Mouse (Mus musculus) limb, embryonic 15.5 days (tissue): ENCODE data around the gene Foxp1. TPM values are rescaled to one million over a fixed set of nuclear protein-coding genes. Genes with fewer than 3 reads are reported as not detected.

ENCODE experiments used
- ATAC-seq: fragments of 200-750 bp; cut with Nextera tagmentation; 2 replicates; pipeline ENCODE4 v1.8.0; 2017; ENCODE audit warnings: low read depth, moderate TSS enrichment; ENCODE audit not compliant: insufficient number of reproducible peaks, low FRiP score, low TSS enrichment
- H3K27ac ChIP-seq: fragments of 300-500 bp; sonication (generic); 2 replicates; pipeline ENCODE4 v1.5.1; 2015; ENCODE audit warnings: moderate library complexity, mild to moderate bottlenecking, inconsistent platforms
- H3K27me3 ChIP-seq: fragments of 300-500 bp; sonication (generic); 2 replicates; pipeline ENCODE4 v1.6.1; 2015; ENCODE audit warnings: inconsistent platforms
- H3K36me3 ChIP-seq: fragments of 300-500 bp; sonication (generic); 2 replicates; pipeline ENCODE4 v1.6.1; 2015; ENCODE audit warnings: inconsistent platforms
- H3K4me1 ChIP-seq: fragments of 300-500 bp; sonication (generic); 2 replicates; pipeline ENCODE4 v1.6.1; 2015; ENCODE audit warnings: inconsistent platforms
- H3K4me2 ChIP-seq: fragments of 300-500 bp; sonication (generic); 2 replicates; pipeline ENCODE4 v1.6.1; 2015; ENCODE audit warnings: mild to moderate bottlenecking, inconsistent platforms
- H3K4me3 ChIP-seq: fragments of 300-500 bp; sonication (generic); 2 replicates; pipeline ENCODE4 v1.5.1; 2015; ENCODE audit warnings: mild to moderate bottlenecking, inconsistent platforms
- H3K9ac ChIP-seq: fragments of 300-500 bp; sonication (generic); 2 replicates; pipeline ENCODE4 v1.6.1; 2015; ENCODE audit warnings: inconsistent platforms
- H3K9me3 ChIP-seq: fragments of 300-500 bp; sonication (generic); 2 replicates; pipeline ENCODE4 v1.6.1; 2016; ENCODE audit warnings: inconsistent platforms
- WGBS: fragments of 180-500 bp; shearing (Covaris S2); methylation state at CpG from one replicate; pipeline ENCODE4 v1.1.7; 2015; 5-methylcytosine and 5-hydroxymethylcytosine counted together
- polyA plus RNA-seq: library from polyadenylated mRNA; unstranded; fragments of >200 nt; fragmentation: Nextera tagmentation; extraction: Ambion mirVana; gene quantifications from 2 replicates; pipeline ENCODE4 v1.2.1, GENCODE M21; 2015

The Foxp1 gene
- polyA plus RNA-seq, 1 experiment from 2014 or later = 142 TPM

- Histone ChIP-seq H3K4me2 (no peak overlapping the region), H3K4me1 (0 out of 2 replicates have a peak, but pooled peaks cover 14% of the 10 kb centered on the region), H3K9ac (no peak overlapping the region), H3K4me3 (no peak overlapping the region), H3K27me3 (no peaks in the 10 kb centered on the region), H3K36me3 (no peaks in the 10 kb centered on the region), H3K9me3 (no peaks in the 10 kb centered on the region), H3K27ac (no peak overlapping the region)
- WGBS = 65% methylated on average over 3 of the region's 3 CpGs
- no peak for ATAC-seq
These were observed 120.2 kb downstream of the Foxp1 start for GRCm38 (mm10) chr6:99402370-99402769.

- Histone ChIP-seq H3K36me3 (no peaks in the 10 kb centered on the region), H3K4me1 (0 out of 2 replicates have a peak, but pooled peaks cover 14% of the 10 kb centered on the region), H3K4me3 (no peak overlapping the region), H3K9ac (no peak overlapping the region), H3K4me2 (no peak overlapping the region), H3K27me3 (no peaks in the 10 kb centered on the region), H3K27ac (no peak overlapping the region), H3K9me3 (no peaks in the 10 kb centered on the region)
- no peak for ATAC-seq
- WGBS = 67% methylated on average over 6 of the region's 6 CpGs
These were observed 120.7 kb downstream of the Foxp1 start for GRCm38 (mm10) chr6:99401801-99402200.

DNA sequence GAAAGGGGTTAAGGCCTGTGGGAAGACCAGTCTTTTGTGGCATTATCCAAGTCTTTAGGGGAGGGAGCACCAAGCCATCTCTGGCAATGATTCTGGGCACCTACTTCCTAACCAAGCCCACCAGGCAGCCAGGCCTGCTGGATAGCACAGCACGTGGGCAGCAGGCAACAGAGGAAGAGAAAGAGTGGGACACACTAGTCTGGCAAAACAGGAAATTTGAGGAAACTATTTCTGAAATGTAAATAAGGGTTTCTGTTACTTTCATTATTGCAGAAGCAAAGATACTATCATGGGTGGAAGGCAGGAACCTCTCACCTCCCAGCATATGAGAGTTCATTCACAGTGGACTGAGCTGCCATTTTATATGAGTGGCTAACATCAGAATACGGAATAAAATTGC lies 121.3 kb downstream of the Foxp1 start:
- Histone ChIP-seq H3K9me3 (no peaks in the 10 kb centered on the region), H3K27ac (no peak overlapping the region; the same call in 1 of the 2 replicates), H3K4me1 (0 out of 2 replicates have a peak, but pooled peaks cover 12% of the 10 kb centered on the region), H3K9ac (no peak overlapping the region), H3K27me3 (no peaks in the 10 kb centered on the region), H3K4me2 (no peak overlapping the region), H3K36me3 (no peaks in the 10 kb centered on the region), H3K4me3 (no peak overlapping the region)
- WGBS = 40% methylated on average over 2 of the region's 2 CpGs
- ATAC-seq = no peak

DNA sequence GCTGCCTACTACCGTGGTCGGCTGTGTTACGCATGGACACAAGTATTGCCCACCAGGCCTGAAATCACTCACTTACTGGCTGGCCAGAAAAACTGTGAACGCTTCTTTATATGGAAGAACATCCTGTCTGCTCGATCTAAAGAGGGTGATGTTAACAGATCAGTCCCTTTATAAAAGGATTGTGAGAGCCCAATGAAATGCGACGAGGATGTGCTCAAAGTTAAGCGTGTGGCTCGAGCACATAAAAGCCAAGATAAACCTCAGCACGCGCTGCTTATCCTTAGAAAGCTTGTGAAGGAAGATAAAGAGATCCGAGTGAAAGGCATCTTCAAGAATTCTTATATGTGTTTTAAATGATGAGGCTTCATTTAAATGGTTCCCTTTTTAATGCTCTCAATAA lies 126.8 kb downstream of the Foxp1 start:
- H3K4me1 ChIP-seq = no peaks in the 10 kb centered on the region; the same call in 1 of the 2 replicates
- H3K36me3 ChIP-seq = no peaks in the 10 kb centered on the region
- 62% methylated on average over 12 of the region's 12 CpGs for WGBS
- no peak overlapping the region for H3K9ac ChIP-seq
- no peak overlapping the region for H3K4me3 ChIP-seq
- ATAC-seq = no peak
- no peak overlapping the region for H3K4me2 ChIP-seq
- no peaks in the 10 kb centered on the region for H3K27me3 ChIP-seq
- H3K27ac ChIP-seq = no peak overlapping the region
- H3K9me3 ChIP-seq = no peaks in the 10 kb centered on the region

DNA sequence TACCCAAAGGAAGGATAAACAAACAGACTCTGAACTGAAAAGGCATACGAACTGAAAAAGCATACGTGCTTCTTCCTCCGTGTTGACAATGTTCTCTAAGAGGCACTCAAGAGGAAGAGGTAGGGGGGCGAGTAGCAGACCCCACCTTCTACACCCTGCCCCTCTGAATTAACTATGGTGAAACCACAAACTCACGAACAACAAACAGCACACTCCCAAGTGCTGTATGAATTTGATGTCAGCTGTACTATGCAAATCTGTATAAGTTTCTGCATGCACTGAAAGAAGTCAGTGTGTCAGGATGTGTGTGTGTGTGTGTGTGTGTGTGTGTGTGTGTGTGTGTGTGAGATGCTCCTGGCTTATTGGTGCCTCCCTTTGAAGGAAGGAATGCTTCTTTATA lies 127.7 kb downstream of the Foxp1 start:
- Histone ChIP-seq H3K4me3 (no peak overlapping the region), H3K27me3 (no peaks in the 10 kb centered on the region), H3K9ac (no peak overlapping the region), H3K36me3 (no peaks in the 10 kb centered on the region), H3K4me2 (no peak overlapping the region), H3K4me1 (peaks cover under 1% of the 10 kb centered on the region; the same call in 1 of the 2 replicates), H3K9me3 (no peaks in the 10 kb centered on the region), H3K27ac (no peak overlapping the region)
- no peak for ATAC-seq
- WGBS = 53% methylated on average over 5 of the region's 5 CpGs

DNA sequence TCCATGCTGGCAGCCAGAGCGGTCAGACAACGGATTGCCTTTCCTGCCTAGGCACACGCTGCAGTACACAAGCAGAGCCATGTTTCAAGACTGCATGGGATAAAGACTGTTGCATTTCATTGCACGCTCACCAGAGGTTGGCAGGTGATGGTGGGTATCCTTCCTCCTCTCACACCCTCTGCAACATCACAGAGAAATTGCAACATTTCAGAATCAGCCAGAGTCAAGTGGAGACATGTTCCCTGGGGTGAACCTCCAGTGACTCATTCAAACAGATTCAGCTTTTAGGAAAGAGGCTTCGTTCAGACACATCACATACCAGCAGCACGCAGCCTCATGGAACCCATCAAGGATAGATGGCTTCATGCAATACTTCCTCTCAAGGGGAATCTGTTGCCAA lies 130.0 kb downstream of the Foxp1 start:
- H3K4me2 ChIP-seq = no peak overlapping the region
- H3K27me3 ChIP-seq = no peaks in the 10 kb centered on the region
- no peaks in the 10 kb centered on the region for H3K36me3 ChIP-seq
- no peaks in the 10 kb centered on the region for H3K9me3 ChIP-seq
- ATAC-seq = no peak
- H3K4me3 ChIP-seq = no peak overlapping the region
- no peak overlapping the region for H3K27ac ChIP-seq
- WGBS = 80% methylated on average over 6 of the region's 6 CpGs
- H3K9ac ChIP-seq = no peak overlapping the region
- peaks cover 12% of the 10 kb centered on the region for H3K4me1 ChIP-seq

- no peaks in the 10 kb centered on the region for H3K9me3 ChIP-seq
- peaks cover 12% of the 10 kb centered on the region for H3K4me1 ChIP-seq
- peak overlapping the region; percentile 74 for H3K27ac ChIP-seq
- no peak for ATAC-seq
- H3K27me3 ChIP-seq = no peaks in the 10 kb centered on the region
- 63% methylated on average over 19 of the region's 19 CpGs for WGBS
- H3K4me2 ChIP-seq = no peak overlapping the region
- H3K9ac ChIP-seq = no peak overlapping the region
- H3K4me3 ChIP-seq = no peak overlapping the region
- no peaks in the 10 kb centered on the region for H3K36me3 ChIP-seq
These were observed 133.5 kb downstream of the Foxp1 start for GRCm38 (mm10) chr6:99388741-99389675.

GRCm38 (mm10) chr6:99388023-99388422 lies 134.5 kb downstream of the Foxp1 start:
- no peak for ATAC-seq
- Histone ChIP-seq H3K4me1 (peaks cover 12% of the 10 kb centered on the region), H3K9ac (no peak overlapping the region), H3K27ac (no peak overlapping the region), H3K4me2 (no peak overlapping the region), H3K27me3 (no peaks in the 10 kb centered on the region), H3K9me3 (no peaks in the 10 kb centered on the region), H3K36me3 (no peaks in the 10 kb centered on the region), H3K4me3 (no peak overlapping the region)
- 61% methylated on average over 5 of the region's 5 CpGs for WGBS

GRCm38 (mm10) chr6:99385059-99385604 lies 137.4 kb downstream of the Foxp1 start:
- Histone ChIP-seq H3K9ac (no peak overlapping the region), H3K4me2 (no peak overlapping the region), H3K36me3 (no peaks in the 10 kb centered on the region), H3K27me3 (no peaks in the 10 kb centered on the region), H3K27ac (no peak overlapping the region), H3K9me3 (no peaks in the 10 kb centered on the region), H3K4me3 (no peak overlapping the region), H3K4me1 (peaks cover 13% of the 10 kb centered on the region)
- no peak for ATAC-seq
- WGBS = 73% methylated on average over 2 of the region's 2 CpGs

DNA sequence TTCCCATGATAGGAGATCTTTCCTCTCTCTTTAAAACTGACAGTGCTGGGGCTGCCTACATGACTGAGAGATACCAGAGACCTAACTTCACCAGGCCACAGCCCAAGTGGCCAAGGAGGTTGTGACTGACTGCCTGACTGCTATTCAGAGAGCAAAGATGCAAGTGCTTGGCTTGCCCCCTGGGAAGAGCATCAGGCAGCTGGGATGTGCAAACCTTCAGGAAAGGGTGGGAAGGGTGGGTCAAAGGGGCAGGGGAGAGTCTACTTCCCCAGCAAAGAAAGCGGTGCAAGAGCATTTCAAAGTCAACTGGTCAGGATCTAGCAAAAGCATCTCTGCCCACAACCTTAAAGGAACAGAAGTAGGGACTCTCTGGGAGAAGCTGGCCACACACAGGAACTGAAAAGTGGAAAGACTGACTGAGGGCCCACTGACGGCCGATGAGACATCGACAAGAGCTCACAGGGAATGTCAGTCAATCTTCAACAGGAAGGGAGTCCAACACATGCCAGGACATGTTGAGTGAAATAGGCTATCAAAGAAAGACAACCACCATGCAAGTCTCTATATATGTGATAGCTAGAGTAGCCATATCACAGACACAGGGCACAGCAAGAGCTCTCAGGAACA lies 138.6 kb downstream of the Foxp1 start:
- Histone ChIP-seq H3K9me3 (no peaks in the 10 kb centered on the region), H3K4me3 (no peak overlapping the region), H3K27ac (no peak overlapping the region), H3K4me2 (no peak overlapping the region), H3K9ac (no peak overlapping the region), H3K27me3 (no peaks in the 10 kb centered on the region), H3K36me3 (no peaks in the 10 kb centered on the region), H3K4me1 (peaks cover 13% of the 10 kb centered on the region)
- ATAC-seq = no peak
- 73% methylated on average over 4 of the region's 4 CpGs for WGBS

- H3K9ac ChIP-seq = no peak overlapping the region
- peaks cover 40% of the 10 kb centered on the region for H3K4me1 ChIP-seq
- H3K4me3 ChIP-seq = no peak overlapping the region
- 80% methylated on average over 5 of the region's 5 CpGs for WGBS
- no peak overlapping the region for H3K4me2 ChIP-seq
- H3K27ac ChIP-seq = no peak overlapping the region
- no peaks in the 10 kb centered on the region for H3K27me3 ChIP-seq
- no peaks in the 10 kb centered on the region for H3K9me3 ChIP-seq
- no peaks in the 10 kb centered on the region for H3K36me3 ChIP-seq
- no peak for ATAC-seq
These were observed 142.4 kb downstream of the Foxp1 start for GRCm38 (mm10) chr6:99380146-99380545.
